Mouse (Mus musculus): ENCODE results near the gene Cab39l.

DNA sequence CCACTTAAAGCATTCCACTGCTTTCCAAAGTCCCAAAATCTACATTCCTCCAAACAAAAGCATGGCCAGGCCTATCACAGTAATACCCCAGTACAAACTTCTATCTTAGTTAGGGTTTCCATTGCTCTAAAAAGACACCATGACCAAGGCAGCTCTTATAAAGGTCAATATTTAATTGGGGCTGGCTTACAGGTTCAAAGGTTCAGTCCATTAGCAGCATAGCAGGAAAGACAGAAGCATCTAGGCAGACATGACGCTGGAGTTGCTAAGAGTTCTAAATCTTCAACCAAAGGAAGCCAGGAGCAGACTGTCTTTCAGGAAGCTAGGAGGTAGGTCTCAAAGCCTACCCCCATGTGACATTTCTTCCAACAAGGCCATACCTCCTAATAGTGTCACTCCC, 10.2 kb upstream of the Cab39l start:
- TF ChIP-seq CTCF (IDR thresholded peaks at IDR 0.05; ENCODE audit: extremely low read depth, insufficient read length, insufficient replicate concordance, low read depth, low read length) (no peak), POLR2A (IDR thresholded peaks at IDR 0.05; ENCODE audit: low read depth, low read length) (no peak)
